Mouse (Mus musculus) liver (tissue): ENCODE measurements around the gene Cdc34b.
A peak's percentile ranks its signal among the peaks of the same experiment; 100 is the strongest.

Experiments used
- DNase-seq: peaks from one replicate; pipeline ENCODE4 v3.0.0-alpha.2; 2020; ENCODE audit warnings: mixed read lengths

Cdc34b gene

DNA sequence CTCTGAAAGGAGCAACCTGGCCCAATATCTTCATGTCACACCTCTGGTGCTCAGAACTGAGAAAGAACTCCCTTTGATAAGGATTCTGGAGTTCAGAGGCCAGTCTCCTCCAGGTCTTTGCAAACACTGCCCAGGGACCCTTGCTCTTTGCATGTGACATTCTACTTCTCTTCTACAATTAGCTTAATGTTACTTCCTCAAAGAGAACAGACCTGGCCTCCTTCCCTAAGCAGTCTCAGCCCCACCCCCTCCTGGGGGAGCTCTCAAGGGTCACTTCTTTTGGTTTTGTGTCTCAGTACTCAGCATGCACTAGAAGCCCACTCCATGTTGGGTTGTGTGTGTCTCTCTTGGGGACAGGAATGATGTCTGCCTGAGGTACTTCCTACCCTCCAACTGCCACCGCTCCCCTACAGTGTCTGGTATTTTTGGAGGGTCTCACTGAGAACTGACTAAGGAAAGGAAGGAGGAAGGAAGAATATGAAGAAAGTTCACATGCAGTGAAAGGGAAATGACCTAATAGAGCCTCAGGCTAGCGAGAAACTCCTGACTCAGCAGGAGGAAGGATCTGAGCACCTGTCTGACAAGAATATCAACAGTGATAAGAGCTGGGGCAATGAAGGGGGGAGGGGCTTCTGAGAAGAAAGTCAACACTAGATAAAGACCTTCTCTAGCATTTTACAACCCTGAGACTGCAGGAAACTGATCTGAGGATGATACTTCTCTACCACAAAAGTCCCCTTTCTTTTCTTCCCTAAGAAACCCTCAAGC, 11.5 kb downstream of the Cdc34b start:
- no peak for DNase-seq

DNA sequence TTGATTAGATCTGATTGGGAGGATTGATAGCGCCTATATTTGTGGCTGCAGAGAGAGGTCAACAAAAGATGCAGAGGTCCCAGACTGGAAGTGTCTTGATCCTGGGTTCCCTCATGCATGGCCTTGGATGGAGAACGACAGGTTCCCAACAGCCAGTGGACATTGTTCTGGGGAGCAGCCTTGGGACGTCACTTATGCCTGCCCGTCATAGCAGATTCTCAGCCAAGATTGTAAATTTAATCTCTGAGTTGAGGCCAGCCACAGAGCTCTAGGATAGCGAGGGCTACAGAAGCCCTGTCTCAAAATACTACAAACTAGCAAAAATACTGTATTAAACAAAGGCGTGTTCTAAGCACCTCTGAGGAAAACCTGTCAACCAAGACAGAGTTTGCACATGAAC, 18.3 kb downstream of the Cdc34b start:
- DNase-seq: no peak

DNA sequence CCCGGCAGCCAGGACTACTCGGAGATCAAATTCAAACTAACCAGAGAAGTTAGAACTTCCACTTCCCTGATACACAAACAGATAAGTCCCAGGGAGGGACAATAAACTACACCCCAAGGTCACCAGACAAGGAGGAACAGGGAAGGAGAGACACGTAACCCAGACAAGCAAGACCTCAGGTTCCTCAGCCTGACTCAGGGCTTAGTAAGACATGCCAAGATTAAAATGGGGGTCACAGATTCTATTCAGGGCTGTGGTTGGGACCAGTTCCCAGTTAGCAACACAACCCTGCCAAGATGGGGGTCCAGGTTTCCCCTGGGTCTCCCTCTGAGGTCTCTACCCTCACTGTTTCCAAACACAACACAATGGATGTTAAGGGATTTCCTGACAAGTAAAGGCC, 18.8 kb downstream of the Cdc34b start:
- no peak for DNase-seq

DNA sequence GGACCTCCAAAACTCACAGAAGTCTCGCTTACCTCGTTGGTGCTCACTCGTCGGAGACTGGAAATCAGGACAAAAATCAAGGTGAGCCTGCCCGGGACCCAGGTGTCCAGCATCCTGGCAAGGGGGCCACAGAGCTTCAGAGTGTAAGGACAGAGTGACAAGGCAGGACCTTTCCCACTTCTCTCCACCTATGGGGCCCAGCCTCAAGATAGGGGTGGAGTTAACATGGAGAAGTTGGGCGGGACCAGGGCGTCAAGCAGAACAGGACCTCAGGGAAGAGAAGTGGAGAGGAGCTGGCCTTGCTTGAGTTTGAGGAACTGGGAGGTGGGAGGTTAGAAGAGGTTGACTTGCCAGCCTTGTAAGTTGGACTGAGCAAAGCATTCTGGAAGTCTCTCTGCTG, 19.2 kb downstream of the Cdc34b start:
- no peak for DNase-seq

DNA sequence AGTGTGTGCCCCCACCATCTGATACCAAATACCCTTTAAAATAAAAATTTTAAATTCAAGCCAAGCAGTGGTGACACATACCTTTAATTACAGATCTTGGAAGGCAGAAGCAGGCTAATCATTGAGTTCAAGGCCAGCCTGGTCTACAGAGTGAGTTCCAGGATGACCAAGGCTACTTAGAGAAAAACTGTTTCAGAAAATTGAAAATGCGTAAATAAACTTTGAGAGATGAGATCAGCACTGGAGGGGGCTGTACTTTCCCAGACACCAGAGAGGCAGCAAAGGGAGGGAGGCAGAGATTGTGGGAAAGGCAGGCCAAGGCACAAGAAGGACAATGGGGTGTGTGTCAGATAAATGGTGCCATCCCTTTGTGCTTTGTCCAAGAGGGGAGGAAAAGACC, 20.7 kb downstream of the Cdc34b start:
- no peak for DNase-seq

DNA sequence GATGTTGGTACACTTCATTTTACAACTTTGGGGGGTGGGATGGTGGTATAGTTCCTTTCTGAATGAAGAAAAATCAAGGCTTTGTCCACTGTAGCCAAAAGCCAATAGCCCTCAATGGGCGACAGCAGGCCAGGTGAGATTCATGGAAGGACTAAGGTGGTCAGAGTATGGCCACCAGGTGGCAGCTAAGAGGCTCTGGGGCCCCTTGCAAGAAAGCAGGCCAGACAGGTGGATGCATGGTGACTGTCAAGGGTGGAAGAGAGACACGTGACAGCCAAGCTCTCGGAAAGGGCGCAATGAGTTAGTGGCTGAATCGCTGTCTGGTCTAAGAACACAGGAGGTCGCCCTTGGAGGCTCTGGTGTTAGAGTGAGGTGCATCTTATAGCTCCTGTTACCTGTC, 21.2 kb downstream of the Cdc34b start:
- no peak for DNase-seq

DNA sequence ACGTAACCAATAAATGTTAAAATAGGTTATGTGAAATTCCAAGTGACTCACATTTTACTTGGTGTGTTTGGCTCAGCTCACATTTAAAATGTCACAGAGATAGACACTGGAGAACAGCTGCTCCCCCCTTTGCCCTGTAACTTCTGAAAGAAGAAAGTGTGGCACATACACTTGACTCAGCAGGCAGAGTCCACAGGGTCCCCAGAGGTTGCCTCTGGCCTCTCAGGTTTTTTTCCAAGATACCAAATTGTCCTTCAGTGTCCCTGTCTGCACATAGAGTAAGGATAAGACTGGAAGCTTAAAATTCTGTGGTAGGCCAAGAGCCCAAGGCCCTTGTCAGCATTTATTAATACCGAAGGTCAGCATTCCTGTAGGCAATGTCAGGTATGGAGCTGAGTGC, 25.7 kb downstream of the Cdc34b start:
- DNase-seq: no peak

DNA sequence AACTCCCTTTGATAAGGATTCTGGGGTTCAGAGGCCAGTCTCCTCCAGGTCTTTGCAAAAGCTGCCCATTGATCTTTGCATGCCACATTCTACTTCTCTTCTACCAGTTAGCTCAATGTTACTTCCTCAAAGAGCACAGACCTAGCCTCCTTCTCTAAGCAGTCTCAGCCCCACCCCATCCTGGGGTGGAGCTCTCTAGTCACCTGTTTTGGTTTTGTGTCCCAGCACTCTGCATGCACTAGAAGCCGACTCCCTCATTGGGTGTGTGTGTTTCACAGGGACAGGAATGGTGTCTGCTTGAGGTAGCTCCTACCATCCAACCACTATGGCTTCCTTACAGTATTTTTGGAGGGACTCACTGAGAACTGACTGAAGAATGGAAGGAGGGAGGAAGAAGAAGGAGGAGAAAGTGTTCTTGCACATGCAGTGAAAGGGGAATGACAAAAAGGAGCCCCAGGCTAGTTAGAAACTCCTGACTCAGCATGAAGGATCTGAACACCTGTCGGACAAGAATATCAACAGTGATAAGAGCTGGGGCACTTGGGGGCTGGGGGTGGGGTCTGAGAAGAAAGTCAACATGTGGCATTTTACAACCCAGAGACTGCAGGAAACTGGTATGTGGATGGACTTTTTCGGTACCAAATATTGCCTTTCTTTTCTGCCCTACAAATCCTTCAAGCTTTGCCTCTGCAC, 30.9 kb downstream of the Cdc34b start:
- DNase-seq: no peak

DNA sequence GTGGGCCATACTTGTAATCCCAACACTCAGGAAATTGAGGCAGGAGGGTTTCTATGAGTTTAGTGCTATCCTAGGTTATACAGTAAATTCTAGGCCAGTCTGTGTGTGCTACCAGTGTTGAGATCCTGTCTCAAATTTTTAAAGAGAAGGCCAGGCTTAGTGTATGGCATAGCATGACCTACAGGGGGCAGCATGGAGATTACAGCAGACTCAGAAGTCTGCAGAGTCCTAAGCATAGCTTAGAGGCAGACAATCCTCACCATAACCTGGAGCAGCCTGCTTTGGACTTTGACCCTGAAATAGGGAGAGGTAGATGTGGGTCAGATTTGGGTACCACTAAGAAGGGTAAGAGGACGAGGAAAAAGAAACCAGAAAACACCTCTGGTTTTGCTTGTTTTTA, 32.3 kb downstream of the Cdc34b start:
- no peak for DNase-seq

DNA sequence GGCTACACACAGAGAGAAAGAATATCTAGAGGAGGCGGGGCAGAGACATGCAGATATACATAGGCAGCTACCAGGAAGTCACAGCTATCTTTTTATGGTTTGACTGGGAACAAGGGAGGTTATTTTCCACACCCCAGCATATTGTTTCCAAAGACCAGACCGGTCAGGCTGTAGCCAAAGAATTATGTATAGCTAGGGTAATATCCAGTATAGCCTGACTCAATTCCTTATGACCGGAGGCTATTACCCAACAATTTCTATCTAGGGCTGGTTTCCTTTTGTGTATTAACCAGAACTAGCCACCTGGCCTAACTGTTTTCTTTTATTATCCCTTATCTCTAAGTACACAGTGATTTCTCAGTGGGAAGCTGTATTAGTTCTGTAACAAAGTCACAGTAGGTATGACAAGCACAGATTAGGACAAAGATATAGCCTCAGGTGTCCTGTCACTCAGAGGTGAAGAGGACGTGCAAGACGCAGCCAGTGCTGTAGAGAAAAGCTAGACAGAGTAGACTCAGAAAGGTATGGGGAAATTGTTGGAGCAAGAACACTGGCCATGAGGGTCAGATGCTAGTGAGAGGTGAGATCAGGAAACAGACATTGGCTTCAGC, 33.4 kb downstream of the Cdc34b start:
- no peak for DNase-seq

DNA sequence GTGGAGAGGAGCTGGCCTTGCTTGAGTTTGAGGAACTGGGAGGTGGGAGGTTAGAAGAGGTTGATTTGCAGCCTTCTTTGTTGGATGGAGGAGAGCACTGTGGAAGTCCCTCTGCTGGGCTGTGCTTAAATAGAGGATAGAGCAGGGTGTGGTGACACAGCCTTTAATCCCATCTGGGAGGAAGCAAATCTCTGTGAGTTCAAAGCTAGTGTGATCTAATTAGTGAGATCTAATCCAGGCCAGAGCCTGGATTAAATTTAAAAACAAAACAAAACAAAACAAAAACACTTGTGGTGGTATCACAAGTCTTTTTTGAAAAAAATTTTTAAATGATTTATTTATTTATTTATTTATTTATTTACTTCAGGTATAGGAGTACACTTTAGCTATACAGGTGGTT, 41.0 kb downstream of the Cdc34b start, which contains the start of gene Tmem92:
Tmem92 (minus strand) TSS at position 101 of the 400 bp plus-strand sequence.
- DNase-seq: no peak

DNA sequence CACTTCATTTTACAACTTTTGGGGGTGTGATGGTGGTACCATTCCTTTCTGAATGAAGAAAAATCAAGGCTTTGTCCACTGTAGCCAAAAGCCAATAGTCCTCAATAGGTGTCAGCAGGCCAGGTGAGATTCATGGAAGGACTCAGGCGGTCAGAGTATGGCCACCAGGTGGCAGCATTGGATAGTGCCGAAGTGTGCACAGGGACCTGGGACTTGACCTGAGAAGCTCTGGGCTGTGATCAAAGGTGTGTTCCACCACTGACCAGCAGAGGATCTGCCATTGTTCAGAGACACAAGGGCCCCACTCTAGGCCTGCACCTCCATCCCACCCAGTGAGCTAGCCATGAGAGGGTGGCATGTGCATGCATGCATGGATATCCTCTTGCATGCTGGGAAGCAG, 43.7 kb downstream of the Cdc34b start:
- peak; percentile 64 for DNase-seq

DNA sequence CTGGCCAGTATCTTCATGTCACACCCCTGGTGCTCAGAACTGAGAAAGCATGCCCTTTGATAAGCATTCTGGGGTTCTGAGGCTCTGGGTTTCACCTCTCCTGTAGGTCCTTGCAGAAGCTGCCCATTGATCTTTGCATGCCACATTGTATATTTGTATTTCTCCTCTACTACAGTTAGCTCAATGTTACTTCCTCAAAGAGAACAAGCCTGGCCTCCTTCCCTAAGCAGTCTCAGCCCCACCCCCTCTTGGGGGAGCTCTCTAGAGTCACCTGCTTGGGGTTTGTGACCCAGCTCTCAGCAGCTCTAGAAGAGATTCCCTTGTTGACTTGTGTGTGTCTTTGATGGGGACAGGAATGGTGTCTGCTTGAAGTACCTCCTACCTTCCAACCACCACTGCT, 50.1 kb downstream of the Cdc34b start:
- no peak for DNase-seq
